Mouse (Mus musculus) hindbrain, embryonic 11.5 days (tissue): ENCODE data around the gene Nle1. TPM values are rescaled to one million over a fixed set of nuclear protein-coding genes. Genes with fewer than 3 reads are reported as not detected.
"Not testable (repeated sequence)": the region's sequence is repeated elsewhere in the genome, so short reads cannot be mapped to it uniquely, and the experiment has no call there.

ENCODE experiments used
- ATAC-seq: fragments of 200-750 bp; cut with Nextera tagmentation; 2 replicates; pipeline ENCODE4 v1.8.0; 2017; ENCODE audit warnings: mild to moderate bottlenecking, moderate TSS enrichment, moderate library complexity; ENCODE audit not compliant: low FRiP score
- DNase-seq: peaks from one replicate; pipeline ENCODE4 v3.0.0-alpha.2; 2015; ENCODE audit warnings: low spot score
- H3K27ac ChIP-seq: fragments of 300-500 bp; sonication (generic); 2 replicates; pipeline ENCODE4 v1.5.1; 2014; ENCODE audit warnings: mild to moderate bottlenecking, low read depth, low read length
- H3K27me3 ChIP-seq: fragments of 300-500 bp; sonication (generic); 2 replicates; pipeline ENCODE4 v1.6.1; 2014; ENCODE audit warnings: mild to moderate bottlenecking, low read length, moderate library complexity, mixed read lengths; ENCODE audit not compliant: control insufficient read depth, insufficient read depth
- H3K36me3 ChIP-seq: fragments of 300-500 bp; sonication (generic); 2 replicates; pipeline ENCODE4 v1.6.1; 2014; ENCODE audit warnings: mild to moderate bottlenecking, low read length, moderate library complexity, mixed read lengths; ENCODE audit not compliant: control insufficient read depth, insufficient read depth
- H3K4me1 ChIP-seq: fragments of 300-500 bp; sonication (generic); replicated peaks from 2 replicates; pipeline ENCODE4 v1.6.1; 2014; ENCODE audit warnings: low read length, mixed read lengths; ENCODE audit not compliant: control insufficient read depth, insufficient read depth
- H3K4me2 ChIP-seq: fragments of 300-500 bp; sonication (generic); replicated peaks from 2 replicates; pipeline ENCODE4 v1.6.1; 2014; ENCODE audit warnings: mild to moderate bottlenecking, low read depth, low read length
- H3K4me3 ChIP-seq: fragments of 300-500 bp; sonication (generic); 2 replicates; pipeline ENCODE4 v1.5.1; 2014; ENCODE audit warnings: low read depth, low read length
- H3K9ac ChIP-seq: fragments of 300-500 bp; sonication (generic); 2 replicates; pipeline ENCODE4 v1.6.1; 2014; ENCODE audit warnings: low read depth, low read length
- H3K9me3 ChIP-seq: fragments of 300-500 bp; sonication (generic); 2 replicates; pipeline ENCODE4 v1.6.1; 2016; ENCODE audit warnings: low read length; ENCODE audit not compliant: control insufficient read depth
- whole genome bisulfite sequencing: fragments of 180-500 bp; shearing (Covaris S2); extraction: QIAGEN DNeasy Blood & Tissue Kit; methylation state at CpG from one replicate; pipeline ENCODE4 v1.1.7; 2014; 5-methylcytosine and 5-hydroxymethylcytosine counted together
- polyA plus RNA-seq: library from polyadenylated mRNA; unstranded; fragments of >200 nt; fragmentation: Nextera tagmentation; extraction: Ambion mirVana; gene quantifications from 2 replicates; pipeline ENCODE4 v1.2.1, GENCODE M21; 2014

Gene Nle1
- polyA plus RNA-seq, 1 experiment from 2014 or later = 19.8 TPM

- H3K9ac ChIP-seq = no peak overlapping the region
- no peaks in the 10 kb centered on the region for H3K36me3 ChIP-seq
- H3K4me2 ChIP-seq = no peak overlapping the region
- DNase-seq = no peak
- no peak overlapping the region for H3K4me3 ChIP-seq
- H3K27me3 ChIP-seq = peaks cover 22% of the 10 kb centered on the region
- no peak overlapping the region for H3K27ac ChIP-seq
- no peaks in the 10 kb centered on the region for H3K4me1 ChIP-seq
- 53% methylated on average over 4 of the region's 4 CpGs for WGBS
- no peaks in the 10 kb centered on the region for H3K9me3 ChIP-seq
- no peak for ATAC-seq
Measured at GRCm38 (mm10) chr11:82947457-82947856, 39.2 kb upstream of the Nle1 start.

GRCm38 (mm10) chr11:82945636-82946035 is 37.4 kb upstream of the Nle1 start:
- no peak overlapping the region for H3K9ac ChIP-seq
- H3K27me3 ChIP-seq = peaks cover 6% of the 10 kb centered on the region
- no peak overlapping the region for H3K4me2 ChIP-seq
- H3K27ac ChIP-seq = no peak overlapping the region
- WGBS = 81% methylated on average over 2 of the region's 2 CpGs
- H3K4me3 ChIP-seq = no peak overlapping the region
- ATAC-seq (no peak), DNase-seq (no peak)
- H3K9me3 ChIP-seq = no peaks in the 10 kb centered on the region
- H3K4me1 ChIP-seq = no peaks in the 10 kb centered on the region
- H3K36me3 ChIP-seq = no peaks in the 10 kb centered on the region

- Histone ChIP-seq H3K27me3 (no peaks in the 10 kb centered on the region), H3K27ac (no peak overlapping the region), H3K9me3 (no peaks in the 10 kb centered on the region), H3K4me2 (no peak overlapping the region), H3K9ac (no peak overlapping the region), H3K36me3 (no peaks in the 10 kb centered on the region), H3K4me1 (no peaks in the 10 kb centered on the region), H3K4me3 (no peak overlapping the region)
- 62% methylated on average over 6 of the region's 6 CpGs for WGBS
- no peak for DNase-seq
- ATAC-seq = no peak
Measured at GRCm38 (mm10) chr11:82943336-82943735, 35.1 kb upstream of the Nle1 start.

- peaks cover 52% of the 10 kb centered on the region for H3K27me3 ChIP-seq
- H3K9me3 ChIP-seq = no peaks in the 10 kb centered on the region
- WGBS = 3% methylated on average over 28 of the region's 29 CpGs
- no peaks in the 10 kb centered on the region for H3K36me3 ChIP-seq
- H3K27ac ChIP-seq = no peak overlapping the region
- DNase-seq (peak; percentile 14), ATAC-seq (no peak)
- peak overlapping the region; percentile 47 for H3K4me3 ChIP-seq
- H3K9ac ChIP-seq = no peak overlapping the region
- peak overlapping the region; percentile 98 for H3K4me2 ChIP-seq
- 0 out of 2 replicates have a peak, but pooled peaks cover 2% of the 10 kb centered on the region for H3K4me1 ChIP-seq
Measured at GRCm38 (mm10) chr11:82933186-82933585, 25.0 kb upstream of the Nle1 start.

GRCm38 (mm10) chr11:82931671-82932450 is 23.6 kb upstream of the Nle1 start:
- H3K36me3 ChIP-seq, H3K9me3 ChIP-seq, H3K27ac ChIP-seq, ATAC-seq, H3K4me1 ChIP-seq: not testable (repeated sequence)
- peak overlapping the region; percentile 98 for H3K4me2 ChIP-seq
- DNase-seq = peak; percentile 43
- 1% methylated on average over 71 of the region's 119 CpGs for WGBS
- H3K4me3 ChIP-seq = peak overlapping the region; percentile 47
- peak overlapping the region; percentile 45 for H3K9ac ChIP-seq
- peaks cover 54% of the 10 kb centered on the region for H3K27me3 ChIP-seq

- not testable (repeated sequence) for H3K27ac ChIP-seq, H3K9me3 ChIP-seq, H3K36me3 ChIP-seq, H3K4me1 ChIP-seq, ATAC-seq
- DNase-seq = peak; percentile 36
- Histone ChIP-seq H3K4me3 (peak overlapping the region; percentile 47), H3K4me2 (peak overlapping the region; percentile 98), H3K9ac (peak overlapping the region; percentile 45; the same call in 1 of the 2 replicates), H3K27me3 (peaks cover 54% of the 10 kb centered on the region)
- 1% methylated on average over 45 of the region's 63 CpGs for WGBS
Measured at GRCm38 (mm10) chr11:82931161-82931560, 22.9 kb upstream of the Nle1 start.

GRCm38 (mm10) chr11:82930391-82930955 is 22.3 kb upstream of the Nle1 start:
- H3K4me2 ChIP-seq = peak overlapping the region; percentile 98
- not testable (repeated sequence) for H3K27ac ChIP-seq, ATAC-seq, H3K4me1 ChIP-seq, H3K9me3 ChIP-seq, H3K9ac ChIP-seq, H3K36me3 ChIP-seq
- WGBS = 1% methylated on average over 69 of the region's 85 CpGs
- peaks cover 47% of the 10 kb centered on the region for H3K27me3 ChIP-seq
- H3K4me3 ChIP-seq = peak overlapping the region; percentile 47
- peak; percentile 49 for DNase-seq

GRCm38 (mm10) chr11:82929633-82929950 is 21.4 kb upstream of the Nle1 start:
- 0 out of 2 replicates have a peak, but pooled peaks cover 2% of the 10 kb centered on the region for H3K4me1 ChIP-seq
- H3K36me3 ChIP-seq = no peaks in the 10 kb centered on the region
- H3K27me3 ChIP-seq = peaks cover 41% of the 10 kb centered on the region
- no peaks in the 10 kb centered on the region for H3K9me3 ChIP-seq
- H3K9ac ChIP-seq = no peak overlapping the region
- H3K4me3 ChIP-seq = no peak overlapping the region
- H3K27ac ChIP-seq = no peak overlapping the region
- ATAC-seq (no peak), DNase-seq (peak; percentile 33)
- H3K4me2 ChIP-seq = no peak overlapping the region
- 48% methylated on average over 3 of the region's 3 CpGs for WGBS
